Mouse (Mus musculus) megakaryocyte, embryonic 14.5 days (primary cell): ENCODE measurements at regions not wholly inside any gene's neighbourhood (a gene's known extent, or its start where the extent isn't known, plus 50 kb on each side); places are given as distances from the start of the nearest gene placed in this dataset.

Source experiments
- FLI1 ChIP-seq: IDR thresholded peaks from 2 replicates; pipeline ENCODE4 v1.6.1; 2012; ENCODE audit warnings: low read length, inconsistent platforms, mixed read lengths
- GATA1 ChIP-seq: IDR thresholded peaks from 3 replicates; pipeline ENCODE4 v1.6.1; 2012; ENCODE audit warnings: mixed read lengths, low read length, inconsistent platforms, borderline replicate concordance

DNA sequence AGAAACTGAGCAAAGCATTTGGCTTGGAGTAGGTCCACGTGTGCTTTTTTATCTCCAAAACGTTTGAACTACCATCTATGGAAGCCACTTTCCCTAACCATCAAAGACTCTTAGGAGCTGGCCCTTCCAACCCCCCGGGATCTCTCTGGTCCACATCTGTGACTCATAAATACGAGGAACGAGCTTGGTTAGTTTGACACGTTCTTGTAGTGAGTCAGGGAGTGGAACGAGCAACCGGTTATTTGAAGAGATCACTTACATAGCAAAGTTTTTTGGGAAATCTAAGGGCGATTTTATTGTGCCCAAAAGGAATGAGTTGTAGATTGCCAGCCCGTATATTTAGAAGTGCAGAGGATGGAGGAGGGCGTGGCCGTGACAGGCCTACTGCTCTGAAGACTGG, 155.3 kb downstream of the Gadd45g start:
- TF ChIP-seq GATA1 (no peak), FLI1 (no peak)
